Mouse (Mus musculus) hindbrain, embryonic 14.5 days (tissue): ENCODE measurements around the gene Grik2. TPM values are rescaled to one million over a fixed set of nuclear protein-coding genes. Genes with fewer than 3 reads are reported as not detected.

Experiments
- ATAC-seq: fragments of 200-750 bp; cut with Nextera tagmentation; 2 replicates; pipeline ENCODE4 v1.8.0; 2017; ENCODE audit warnings: moderate number of reproducible peaks, mild to moderate bottlenecking, moderate TSS enrichment, moderate library complexity; ENCODE audit not compliant: low FRiP score
- DNase-seq: peaks from one replicate; pipeline ENCODE4 v3.0.0-alpha.2; 2015; ENCODE audit warnings: low spot score
- H3K27ac ChIP-seq: fragments of 300-500 bp; sonication (generic); 2 replicates; pipeline ENCODE4 v1.5.1; 2014; ENCODE audit warnings: mild to moderate bottlenecking, moderate library complexity
- H3K27me3 ChIP-seq: fragments of 300-500 bp; sonication (generic); 2 replicates; pipeline ENCODE4 v1.6.1; 2014; ENCODE audit warnings: mild to moderate bottlenecking, low read length, mixed read lengths; ENCODE audit not compliant: control insufficient read depth, insufficient read depth
- H3K36me3 ChIP-seq: fragments of 300-500 bp; sonication (generic); replicated peaks from 2 replicates; pipeline ENCODE4 v1.6.1; 2014; ENCODE audit not compliant: control insufficient read depth, insufficient read depth
- H3K4me1 ChIP-seq: fragments of 300-500 bp; sonication (generic); replicated peaks from 2 replicates; pipeline ENCODE4 v1.6.1; 2014; ENCODE audit warnings: antibody characterized with exemption, low read length, mixed read lengths; ENCODE audit not compliant: control insufficient read depth, insufficient read depth
- H3K4me2 ChIP-seq: fragments of 300-500 bp; sonication (generic); replicated peaks from 2 replicates; pipeline ENCODE4 v1.6.1; 2014; ENCODE audit warnings: mild to moderate bottlenecking, moderate library complexity
- H3K4me3 ChIP-seq: fragments of 300-500 bp; sonication (generic); replicated peaks from 2 replicates; pipeline ENCODE4 v1.5.1; 2014; ENCODE audit warnings: mild to moderate bottlenecking, low read length
- H3K9ac ChIP-seq: fragments of 300-500 bp; sonication (generic); 2 replicates; pipeline ENCODE4 v1.6.1; 2014
- H3K9me3 ChIP-seq: fragments of 300-500 bp; sonication (generic); 2 replicates; pipeline ENCODE4 v1.6.1; 2016; ENCODE audit warnings: low read length; ENCODE audit not compliant: control insufficient read depth
- WGBS: fragments of 180-500 bp; shearing (Covaris S2); extraction: QIAGEN DNeasy Blood & Tissue Kit; methylation state at CpG from one replicate; pipeline ENCODE4 v1.1.7; 2014; 5-methylcytosine and 5-hydroxymethylcytosine counted together
- polyA plus RNA-seq: library from polyadenylated mRNA; unstranded; fragments of >200 nt; fragmentation: Nextera tagmentation; extraction: Ambion mirVana; gene quantifications from 2 replicates; pipeline ENCODE4 v1.2.1, GENCODE M21; 2014

Grik2 gene
- 43.2 and 45.5 TPM in 2 replicates for polyA plus RNA-seq

DNA sequence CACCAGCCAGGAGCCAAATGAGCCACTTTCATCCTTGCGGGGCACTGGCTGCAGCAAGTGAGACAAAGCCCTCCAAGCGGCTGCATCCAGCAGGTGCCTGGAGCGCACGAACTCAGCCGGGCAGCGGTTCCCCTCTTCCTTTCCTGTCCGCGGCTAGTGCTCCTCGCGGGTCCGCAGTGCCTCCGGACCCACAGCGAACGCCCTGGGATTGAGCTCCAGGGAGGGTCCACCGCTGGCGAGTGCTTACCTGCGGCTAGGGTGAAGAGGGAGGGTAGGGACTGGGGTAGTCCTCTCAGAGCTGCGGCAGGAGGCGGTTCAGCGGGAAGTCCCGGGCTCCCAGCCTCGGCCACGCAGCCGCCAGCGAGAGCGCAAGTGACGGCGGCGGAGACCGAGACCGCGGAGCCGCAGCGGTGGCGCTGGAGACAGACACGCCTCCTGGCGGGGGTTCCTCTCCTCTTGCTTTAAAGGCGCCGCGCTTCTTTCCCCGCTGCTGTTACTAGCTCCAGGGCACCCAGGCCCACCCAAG is at the start of gene Grik2:
Gene Grik2, minus strand, starts transcription at position 386 of the 526 bp plus-strand sequence.
- Histone ChIP-seq H3K4me2 (peak within 1 kb of the TSS; percentile 59), H3K4me3 (peak within 1 kb of the TSS; percentile 80), H3K27ac (peak within 1 kb of the TSS; percentile 93), H3K4me1 (peaks cover 29% of the 10 kb centered on the region), H3K9me3 (no peaks in the 10 kb centered on the region), H3K9ac (peak within 1 kb of the TSS; percentile 87), H3K36me3 (no peaks in the 10 kb centered on the region), H3K27me3 (no peaks in the 10 kb centered on the region)
- ATAC-seq (peak; percentile 93), DNase-seq (peak; percentile 84)
- under 1% methylated on average over 35 of the region's 41 CpGs for WGBS

DNA sequence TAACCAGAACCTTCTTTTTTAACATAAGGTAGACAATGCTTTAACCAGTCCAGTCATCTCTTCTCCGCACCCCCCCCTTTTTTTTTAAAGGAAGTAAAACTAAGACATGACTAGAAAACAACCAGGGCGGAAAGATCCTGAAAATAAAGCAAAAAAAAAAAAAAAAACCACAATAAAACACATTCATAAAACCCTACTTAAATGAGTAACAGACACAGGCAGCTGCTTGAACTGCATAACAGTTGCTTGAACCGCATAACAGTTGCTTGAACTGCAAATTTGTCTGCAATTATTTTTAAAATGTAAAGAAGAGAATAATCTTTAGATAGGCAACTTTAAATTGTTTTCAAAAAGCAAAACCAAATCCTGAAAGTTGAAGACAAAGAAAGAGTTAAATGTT is 45.8 kb upstream of the Grik2 start:
- no peak overlapping the region for H3K27ac ChIP-seq
- no peak overlapping the region for H3K4me2 ChIP-seq
- DNase-seq (no peak), ATAC-seq (no peak)
- no peak overlapping the region for H3K4me3 ChIP-seq
- 88% methylated on average over 3 of the region's 3 CpGs for WGBS
- no peaks in the 10 kb centered on the region for H3K9me3 ChIP-seq
- H3K9ac ChIP-seq, result no peak overlapping the region
- no peaks in the 10 kb centered on the region for H3K36me3 ChIP-seq
- H3K27me3 ChIP-seq, result no peaks in the 10 kb centered on the region
- H3K4me1 ChIP-seq, result no peaks in the 10 kb centered on the region

DNA sequence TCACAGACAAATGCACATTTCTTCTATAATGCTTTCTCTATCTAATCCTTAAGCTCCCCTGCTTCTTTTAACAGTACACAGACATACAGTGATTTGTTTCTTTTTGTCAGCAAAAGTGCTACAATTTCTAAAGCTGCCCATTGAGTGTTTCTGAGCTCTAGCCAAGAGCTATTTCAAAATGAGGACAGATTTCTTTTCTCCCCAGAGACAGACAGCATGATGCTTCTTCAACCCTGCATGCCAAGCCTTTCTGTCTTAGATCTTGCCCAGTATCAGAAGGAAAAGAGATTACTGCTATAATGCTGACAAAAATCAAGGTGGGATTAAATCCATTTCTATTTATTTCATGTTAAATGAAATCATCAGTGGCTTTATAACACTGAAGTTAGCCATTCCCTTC is 18.7 kb upstream of the Grik2 start:
- H3K36me3 ChIP-seq, result no peaks in the 10 kb centered on the region
- H3K9ac ChIP-seq, result no peak overlapping the region
- H3K27ac ChIP-seq, result no peak overlapping the region
- no peaks in the 10 kb centered on the region for H3K4me1 ChIP-seq
- no peak for ATAC-seq
- no peak overlapping the region for H3K4me3 ChIP-seq
- H3K4me2 ChIP-seq, result no peak overlapping the region
- no peak for DNase-seq
- H3K9me3 ChIP-seq, result no peaks in the 10 kb centered on the region
- no peaks in the 10 kb centered on the region for H3K27me3 ChIP-seq

DNA sequence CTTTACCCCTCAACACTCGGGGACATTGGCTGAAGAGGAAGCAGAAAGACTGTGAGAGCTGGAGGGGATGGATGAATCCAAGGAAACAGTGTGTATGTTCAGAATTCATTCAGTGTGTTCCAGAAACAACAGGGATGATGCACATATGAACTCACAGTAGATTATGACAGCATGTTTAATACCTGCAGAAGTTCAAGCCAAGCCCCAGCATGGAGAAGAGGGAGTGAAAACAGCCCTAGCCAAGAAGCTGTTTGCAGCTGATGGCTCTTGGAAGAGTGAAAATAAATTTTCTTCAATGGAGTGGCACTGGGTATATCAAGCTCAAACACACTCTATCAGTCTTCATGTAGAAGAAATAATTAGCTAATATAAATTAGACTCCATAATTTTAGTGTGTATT is 12.4 kb upstream of the Grik2 start:
- H3K36me3 ChIP-seq, result no peaks in the 10 kb centered on the region
- DNase-seq, result no peak
- no peak overlapping the region for H3K27ac ChIP-seq
- 79% methylated on average over 1 of the region's 1 CpGs for WGBS
- no peak overlapping the region for H3K4me3 ChIP-seq
- H3K4me2 ChIP-seq, result no peak overlapping the region
- no peaks in the 10 kb centered on the region for H3K27me3 ChIP-seq
- no peak for ATAC-seq
- H3K9ac ChIP-seq, result no peak overlapping the region
- no peaks in the 10 kb centered on the region for H3K4me1 ChIP-seq
- H3K9me3 ChIP-seq, result no peaks in the 10 kb centered on the region

DNA sequence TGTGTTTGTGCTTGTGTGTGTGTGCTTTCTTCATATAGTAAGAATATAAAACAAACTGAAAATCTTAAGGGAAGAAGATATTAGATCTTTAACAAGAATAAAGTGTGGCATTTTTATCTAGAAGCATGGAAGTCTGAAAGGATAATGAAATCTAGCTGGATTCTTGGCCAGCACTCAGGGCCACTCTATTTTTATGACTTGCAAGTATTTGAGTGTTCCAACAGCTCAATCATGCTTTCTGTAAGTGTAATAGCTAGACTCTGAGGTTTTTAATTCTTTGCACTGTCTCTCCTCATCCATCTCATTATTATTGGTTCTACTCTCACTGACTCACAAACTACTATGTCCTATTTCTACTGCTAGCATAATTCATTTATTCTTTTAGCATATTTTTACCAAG is 5.6 kb upstream of the Grik2 start:
- Histone ChIP-seq H3K27ac (no peak overlapping the region), H3K4me1 (peaks cover 16% of the 10 kb centered on the region), H3K4me2 (no peak overlapping the region), H3K27me3 (no peaks in the 10 kb centered on the region), H3K9ac (no peak overlapping the region), H3K36me3 (no peaks in the 10 kb centered on the region), H3K9me3 (no peaks in the 10 kb centered on the region), H3K4me3 (no peak overlapping the region)
- no peak for DNase-seq
- no peak for ATAC-seq

DNA sequence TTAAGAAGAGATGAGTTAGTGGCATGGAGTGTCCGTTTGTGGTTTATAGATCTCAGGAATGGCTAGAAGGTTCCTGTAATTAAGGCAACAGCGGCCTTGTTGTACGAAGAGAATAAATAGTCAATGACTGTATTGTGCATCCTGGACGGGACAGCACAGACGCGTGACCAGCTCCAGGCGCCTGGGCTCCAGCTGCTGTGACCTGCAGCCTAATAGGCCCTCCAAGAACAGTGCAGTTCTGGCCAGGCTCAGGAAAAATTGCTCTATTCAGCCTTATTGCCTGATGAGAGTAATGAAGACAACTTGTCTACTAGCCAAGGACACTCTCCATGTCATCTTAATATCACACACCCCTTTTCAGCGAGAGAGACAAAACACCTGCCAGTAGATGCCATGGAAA is 1.8 kb upstream of the Grik2 start:
- DNase-seq, result no peak

DNA sequence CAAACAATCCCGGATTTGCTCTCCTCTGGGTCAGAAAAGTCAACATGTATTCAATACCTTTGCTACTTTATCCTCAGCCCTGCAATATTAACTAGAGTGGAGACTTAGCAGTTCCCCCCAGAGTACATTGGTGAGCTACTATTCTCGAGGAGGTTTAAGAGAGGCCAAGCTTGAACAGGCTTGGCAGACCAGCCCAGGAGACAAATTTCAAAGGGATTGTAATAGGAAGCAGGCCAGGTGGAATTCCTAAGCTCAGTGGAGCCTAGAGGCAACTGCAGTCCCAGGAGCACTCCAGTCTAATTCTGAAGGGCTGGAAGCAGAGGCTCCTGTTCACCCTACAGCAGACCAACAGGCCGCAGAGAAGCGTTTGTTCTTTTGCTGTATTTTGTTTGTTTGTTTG is 1.1 kb upstream of the Grik2 start:
- H3K9me3 ChIP-seq, result no peaks in the 10 kb centered on the region
- WGBS, result 46% methylated on average over 4 of the region's 4 CpGs
- H3K36me3 ChIP-seq, result no peaks in the 10 kb centered on the region
- no peak overlapping the region for H3K27ac ChIP-seq
- peak overlapping the region; percentile 59 for H3K4me2 ChIP-seq
- no peaks in the 10 kb centered on the region for H3K27me3 ChIP-seq
- H3K9ac ChIP-seq, result no peak overlapping the region
- peaks cover 23% of the 10 kb centered on the region for H3K4me1 ChIP-seq
- DNase-seq, result no peak
- no peak for ATAC-seq
- peak overlapping the region; percentile 80; the same call in 1 of the 2 replicates for H3K4me3 ChIP-seq

More for the DNA sequence above, 1.8 kb upstream of the Grik2 start:
- H3K9ac ChIP-seq, result no peak overlapping the region
- no peaks in the 10 kb centered on the region for H3K9me3 ChIP-seq
- ATAC-seq, result no peak
- 33% methylated on average over 8 of the region's 8 CpGs for WGBS
- no peaks in the 10 kb centered on the region for H3K36me3 ChIP-seq
- H3K4me1 ChIP-seq, result peaks cover 23% of the 10 kb centered on the region
- H3K27ac ChIP-seq, result no peak overlapping the region
- H3K4me2 ChIP-seq, result peak overlapping the region; percentile 59
- no peak overlapping the region for H3K4me3 ChIP-seq
- H3K27me3 ChIP-seq, result no peaks in the 10 kb centered on the region

DNA sequence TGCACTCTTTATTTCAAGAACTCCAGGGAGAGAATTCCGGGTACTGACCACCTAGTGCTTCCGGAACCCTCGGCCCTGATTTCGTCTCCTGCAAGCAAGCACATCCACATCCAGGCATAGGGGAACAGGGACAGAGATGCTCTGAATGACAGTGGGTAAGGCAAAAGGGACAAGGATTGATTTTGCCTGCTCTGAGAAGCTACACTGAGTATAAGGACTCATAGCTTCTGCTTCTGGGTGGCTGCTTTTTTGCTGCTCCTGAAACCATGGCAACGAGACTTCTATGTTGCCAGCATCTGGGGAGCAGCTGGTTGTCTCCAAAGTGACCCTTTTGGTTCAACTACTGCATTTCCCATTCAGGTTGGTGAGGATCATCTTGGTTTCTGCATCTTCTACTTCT is 348 bp upstream of the Grik2 start:
- Histone ChIP-seq H3K27ac (peak overlapping the region; percentile 93), H3K4me1 (peaks cover 25% of the 10 kb centered on the region), H3K4me2 (peak overlapping the region; percentile 59), H3K4me3 (peak overlapping the region; percentile 80), H3K9me3 (no peaks in the 10 kb centered on the region), H3K36me3 (no peaks in the 10 kb centered on the region), H3K27me3 (no peaks in the 10 kb centered on the region), H3K9ac (peak overlapping the region; percentile 87)
- 4% methylated on average over 5 of the region's 5 CpGs for WGBS
- peak; percentile 68 for ATAC-seq
- peak; percentile 36 for DNase-seq

DNA sequence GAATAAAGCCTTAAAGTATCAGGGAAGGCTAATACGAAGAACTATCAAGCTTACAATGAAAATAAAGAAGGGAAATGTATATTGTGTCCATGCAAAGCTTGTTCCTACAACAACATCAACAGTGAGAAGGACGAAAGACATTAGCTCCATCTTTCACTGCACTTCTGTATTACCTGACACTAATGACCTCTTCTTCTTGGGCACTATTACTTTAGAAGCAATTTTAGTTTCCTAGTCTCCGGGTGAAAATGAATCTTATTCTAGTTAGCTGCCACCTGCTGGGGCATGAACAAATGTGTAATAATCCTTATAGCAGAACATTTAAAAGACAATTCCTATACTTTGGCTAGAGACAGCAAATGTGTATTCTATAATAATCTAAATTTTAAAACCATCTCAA is 1.9 kb downstream of the Grik2 start:
- peak overlapping the region; percentile 62 for H3K27ac ChIP-seq
- H3K9me3 ChIP-seq, result no peaks in the 10 kb centered on the region
- no peaks in the 10 kb centered on the region for H3K27me3 ChIP-seq
- peak overlapping the region; percentile 80 for H3K4me3 ChIP-seq
- WGBS, result 37% methylated on average over 3 of the region's 3 CpGs
- peak overlapping the region; percentile 53 for H3K9ac ChIP-seq
- H3K4me1 ChIP-seq, result peaks cover 33% of the 10 kb centered on the region
- no peak for ATAC-seq
- peak overlapping the region; percentile 59 for H3K4me2 ChIP-seq
- no peaks in the 10 kb centered on the region for H3K36me3 ChIP-seq
- DNase-seq, result peak; percentile 38

DNA sequence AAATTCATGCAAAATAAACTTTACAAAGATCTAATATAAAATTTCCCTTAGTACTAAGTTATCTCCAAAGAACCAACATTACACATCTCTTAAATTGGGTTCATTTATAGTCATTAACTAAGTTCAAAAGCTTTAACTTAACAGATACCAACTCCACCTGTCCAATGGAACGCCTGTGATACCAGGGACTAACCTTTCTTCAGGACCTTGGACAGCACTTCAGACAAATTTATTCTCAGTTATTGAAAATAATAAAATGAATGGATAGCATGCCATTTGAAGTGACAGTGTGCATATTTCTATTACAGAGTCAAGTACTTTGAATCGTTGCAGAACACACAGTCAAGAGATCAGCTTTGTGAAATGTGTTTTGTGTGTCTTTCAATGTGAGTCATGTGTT is 3.1 kb downstream of the Grik2 start:
- Histone ChIP-seq H3K9me3 (no peaks in the 10 kb centered on the region), H3K27me3 (no peaks in the 10 kb centered on the region), H3K4me2 (peak overlapping the region; percentile 59), H3K4me3 (peak overlapping the region; percentile 80), H3K4me1 (peaks cover 38% of the 10 kb centered on the region), H3K36me3 (no peaks in the 10 kb centered on the region), H3K27ac (peak overlapping the region; percentile 4), H3K9ac (peak overlapping the region; percentile 59)
- ATAC-seq, result no peak
- WGBS, result 46% methylated on average over 2 of the region's 2 CpGs
- no peak for DNase-seq
